Mouse (Mus musculus) midbrain, embryonic 12.5 days (tissue): Measurements from ENCODE around the gene Adipoq. TPM values are rescaled to one million over a fixed set of nuclear protein-coding genes. Genes with fewer than 3 reads are reported as not detected.

Experiments used
- ATAC-seq: fragments of 200-750 bp; cut with Nextera tagmentation; 2 replicates; pipeline ENCODE4 v1.8.0; 2017; ENCODE audit warnings: low read depth, moderate TSS enrichment, moderate library complexity; ENCODE audit not compliant: low FRiP score
- H3K27ac ChIP-seq: fragments of 300-500 bp; sonication (generic); replicated peaks from 2 replicates; pipeline ENCODE4 v1.5.1; 2016; ENCODE audit warnings: mild to moderate bottlenecking
- H3K27me3 ChIP-seq: fragments of 300-500 bp; sonication (generic); 2 replicates; pipeline ENCODE4 v1.6.1; 2016; ENCODE audit warnings: mild to moderate bottlenecking
- H3K36me3 ChIP-seq: fragments of 300-500 bp; sonication (generic); 2 replicates; pipeline ENCODE4 v1.6.1; 2016
- H3K4me1 ChIP-seq: fragments of 300-500 bp; sonication (generic); 2 replicates; pipeline ENCODE4 v1.6.1; 2016
- H3K4me2 ChIP-seq: fragments of 300-500 bp; sonication (generic); replicated peaks from 2 replicates; pipeline ENCODE4 v1.6.1; 2016; ENCODE audit warnings: mild to moderate bottlenecking, moderate library complexity
- H3K4me3 ChIP-seq: fragments of 300-500 bp; sonication (generic); 2 replicates; pipeline ENCODE4 v1.5.1; 2016; ENCODE audit warnings: mild to moderate bottlenecking
- H3K9ac ChIP-seq: fragments of 300-500 bp; sonication (generic); replicated peaks from 2 replicates; pipeline ENCODE4 v1.6.1; 2016; ENCODE audit warnings: mild to moderate bottlenecking, moderate library complexity
- H3K9me3 ChIP-seq: fragments of 300-500 bp; sonication (generic); 2 replicates; pipeline ENCODE4 v1.6.1; 2016; ENCODE audit warnings: mild to moderate bottlenecking
- WGBS: fragments of 180-500 bp; shearing (Covaris S2); methylation state at CpG from one replicate; pipeline ENCODE4 v1.1.7; 2016; 5-methylcytosine and 5-hydroxymethylcytosine counted together
- microRNA-seq: library from miRNA; unstranded; fragments of <30 nt; microRNA quantifications from one replicate; pipeline ENCODE4, GENCODE M21; 2017
- polyA plus RNA-seq: library from polyadenylated mRNA; unstranded; fragments of >200 nt; fragmentation: Nextera tagmentation; extraction: Ambion mirVana; gene quantifications from 2 replicates; pipeline ENCODE4 v1.2.1, GENCODE M21; 2016

Adipoq gene
- polyA plus RNA-seq, 1 experiment from 2014 or later = not detected

- Histone ChIP-seq H3K27ac (no peak overlapping the region), H3K36me3 (no peaks in the 10 kb centered on the region), H3K4me3 (no peak overlapping the region), H3K9me3 (no peaks in the 10 kb centered on the region), H3K4me1 (no peaks in the 10 kb centered on the region), H3K4me2 (no peak overlapping the region), H3K27me3 (no peaks in the 10 kb centered on the region), H3K9ac (no peak overlapping the region)
- WGBS = 74% methylated on average over 1 of the region's 1 CpGs
- ATAC-seq = no peak
Measured at GRCm38 (mm10) chr16:23189612-23190011, 43.3 kb downstream of the Adipoq start.

- H3K4me1 ChIP-seq = no peaks in the 10 kb centered on the region
- no peak overlapping the region for H3K4me3 ChIP-seq
- no peak overlapping the region for H3K4me2 ChIP-seq
- no peak overlapping the region for H3K27ac ChIP-seq
- WGBS = 88% methylated on average over 9 of the region's 9 CpGs
- ATAC-seq = no peak
- no peak overlapping the region for H3K9ac ChIP-seq
- H3K27me3 ChIP-seq = no peaks in the 10 kb centered on the region
- no peaks in the 10 kb centered on the region for H3K36me3 ChIP-seq
- H3K9me3 ChIP-seq = no peaks in the 10 kb centered on the region
Measured at GRCm38 (mm10) chr16:23191560-23192242, 45.4 kb downstream of the Adipoq start.

DNA sequence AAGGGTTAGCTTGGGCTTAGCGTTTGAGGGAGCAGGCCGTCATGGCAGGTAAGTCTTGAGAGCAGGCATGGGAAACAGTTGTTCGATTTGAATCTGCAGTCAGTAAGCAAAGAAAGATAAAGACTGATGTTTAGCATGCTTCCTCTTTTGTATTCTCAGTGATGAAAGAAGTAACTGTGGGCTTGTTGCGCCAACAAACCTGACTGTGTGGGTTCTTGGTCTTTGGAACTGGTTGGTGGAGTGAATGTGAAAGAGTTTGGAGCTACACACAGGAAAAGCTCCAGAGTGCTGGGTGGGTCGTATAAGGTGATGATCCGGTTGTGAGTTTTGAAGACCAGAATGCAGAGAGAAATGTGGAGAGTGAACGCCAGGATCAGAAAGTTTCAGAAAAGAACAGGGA lies 49.3 kb downstream of the Adipoq start:
- Histone ChIP-seq H3K27ac (no peak overlapping the region), H3K4me3 (no peak overlapping the region), H3K9me3 (no peaks in the 10 kb centered on the region), H3K9ac (no peak overlapping the region), H3K4me2 (no peak overlapping the region), H3K36me3 (no peaks in the 10 kb centered on the region), H3K4me1 (no peaks in the 10 kb centered on the region), H3K27me3 (no peaks in the 10 kb centered on the region)
- ATAC-seq = no peak
- WGBS = 87% methylated on average over 7 of the region's 7 CpGs

DNA sequence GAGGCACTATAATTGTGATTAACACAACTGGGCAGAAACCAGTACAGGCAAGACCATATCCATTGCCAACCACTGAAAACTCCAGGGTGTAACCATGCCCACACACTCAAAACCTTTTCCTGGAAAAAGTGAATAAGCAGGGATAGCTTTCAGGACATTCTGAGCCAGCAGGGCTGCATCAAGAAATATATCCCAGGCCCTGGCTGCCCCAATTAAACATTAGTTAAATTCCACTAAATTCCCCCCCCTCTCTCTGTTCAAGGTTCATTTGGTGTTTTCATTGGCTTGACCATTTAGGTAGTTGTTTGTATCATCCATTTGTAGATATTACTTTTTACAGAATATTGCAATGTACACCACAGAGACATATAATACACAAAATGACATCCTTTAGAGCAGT lies 50.0 kb downstream of the Adipoq start:
- H3K9ac ChIP-seq = no peak overlapping the region
- no peaks in the 10 kb centered on the region for H3K9me3 ChIP-seq
- H3K27ac ChIP-seq = no peak overlapping the region
- H3K4me1 ChIP-seq = no peaks in the 10 kb centered on the region
- H3K27me3 ChIP-seq = no peaks in the 10 kb centered on the region
- H3K36me3 ChIP-seq = no peaks in the 10 kb centered on the region
- no peak for ATAC-seq
- H3K4me2 ChIP-seq = no peak overlapping the region
- no peak overlapping the region for H3K4me3 ChIP-seq

- Histone ChIP-seq H3K27me3 (no peaks in the 10 kb centered on the region), H3K4me3 (no peak overlapping the region), H3K36me3 (no peaks in the 10 kb centered on the region), H3K27ac (no peak overlapping the region), H3K9ac (no peak overlapping the region), H3K4me2 (no peak overlapping the region), H3K4me1 (no peaks in the 10 kb centered on the region), H3K9me3 (no peaks in the 10 kb centered on the region)
- no peak for ATAC-seq
- WGBS = 92% methylated on average over 6 of the region's 6 CpGs
Measured at GRCm38 (mm10) chr16:23196791-23197190, 50.5 kb downstream of the Adipoq start.

DNA sequence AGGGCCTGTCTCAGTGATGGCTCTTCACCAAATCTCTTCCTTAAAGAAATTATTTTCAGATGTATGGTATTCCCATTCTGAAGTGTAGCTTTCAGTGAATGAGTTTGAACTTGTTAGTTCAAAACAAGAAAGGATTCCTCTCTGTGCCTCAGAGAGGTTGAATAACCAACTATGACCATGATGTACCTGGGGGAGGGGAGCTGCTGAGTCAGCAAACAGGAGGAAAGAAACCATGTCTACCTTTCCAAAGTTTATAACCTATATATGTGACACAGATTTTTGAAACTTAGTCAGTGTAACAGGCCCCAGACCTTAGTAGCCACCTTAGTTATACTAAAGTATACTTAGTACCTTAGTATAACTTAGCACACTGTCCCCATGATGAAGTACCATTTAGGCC lies 55.2 kb downstream of the Adipoq start:
- H3K9me3 ChIP-seq = no peaks in the 10 kb centered on the region
- no peaks in the 10 kb centered on the region for H3K36me3 ChIP-seq
- ATAC-seq = no peak
- no peak overlapping the region for H3K4me3 ChIP-seq
- no peaks in the 10 kb centered on the region for H3K4me1 ChIP-seq
- H3K27me3 ChIP-seq = no peaks in the 10 kb centered on the region
- no peak overlapping the region for H3K27ac ChIP-seq
- no peak overlapping the region for H3K4me2 ChIP-seq
- H3K9ac ChIP-seq = no peak overlapping the region

Small RNAs within 50 kb of the gene (microRNA-seq; reads per million reads assigned to microRNA genes)
- not detected for gene Gm49346

Other genes with a start within 250 kb of the Adipoq start
- gene Fetub, start 228.2 kb upstream of the Adipoq start, polyA plus RNA-seq = not detected in 2 replicates
- 0.17 TPM in 1 of 2 replicates, not detected in the other for gene Hrg, start 195.5 kb upstream of the Adipoq start, polyA plus RNA-seq
- gene Kng2, start 117.1 kb upstream of the Adipoq start, polyA plus RNA-seq = not detected in 2 replicates
- 0.26 TPM in 1 of 2 replicates, not detected in the other for gene Kng1, start 88.7 kb upstream of the Adipoq start, polyA plus RNA-seq
- gene Eif4a2, start 39.1 kb upstream of the Adipoq start, polyA plus RNA-seq = 208 and 213 TPM in 2 replicates
- 145 and 162 TPM in 2 replicates for gene Rfc4, start 18.8 kb upstream of the Adipoq start, polyA plus RNA-seq
- gene St6gal1, start 78.2 kb downstream of the Adipoq start, polyA plus RNA-seq = 39.9 and 46.6 TPM in 2 replicates